Mouse (Mus musculus): ENCODE results near the gene Fcgr4.
"Not testable (repeated sequence)": the region's sequence is repeated elsewhere in the genome, so short reads cannot be mapped to it uniquely, and the experiment has no call there.

Fcgr4 gene

GRCm38 (mm10) chr1:171050774-171051173 lies 32.1 kb downstream of the Fcgr4 start:
- DNase-seq (ENCODE audit: extremely low read depth, low read depth): no peak

GRCm38 (mm10) chr1:171053305-171053704 lies 34.6 kb downstream of the Fcgr4 start:
- DNase-seq (ENCODE audit: extremely low read depth, low read depth): no peak

GRCm38 (mm10) chr1:171057253-171057652 lies 38.5 kb downstream of the Fcgr4 start:
- DNase-seq (ENCODE audit: extremely low read depth, low read depth): no peak

- no peak for DNase-seq (ENCODE audit: extremely low read depth, low read depth)
These were observed 40.5 kb downstream of the Fcgr4 start for GRCm38 (mm10) chr1:171059203-171059602.

GRCm38 (mm10) chr1:171060392-171060791 lies 41.7 kb downstream of the Fcgr4 start:
- DNase-seq (ENCODE audit: extremely low read depth, low read depth): no peak

- no peak for DNase-seq (ENCODE audit: extremely low read depth, low read depth)
These were observed 42.8 kb downstream of the Fcgr4 start for GRCm38 (mm10) chr1:171061566-171061965.

- not testable (repeated sequence) for DNase-seq (ENCODE audit: extremely low read depth, low read depth)
These were observed 45.1 kb downstream of the Fcgr4 start for GRCm38 (mm10) chr1:171063569-171064490.

GRCm38 (mm10) chr1:171064491-171065242 lies 45.9 kb downstream of the Fcgr4 start, which contains the start of gene Fcgr3:
Gene Fcgr3 (minus strand): TSS chr1:171064935.
- not testable (repeated sequence) for DNase-seq (ENCODE audit: extremely low read depth, low read depth)

- not testable (repeated sequence) for DNase-seq (ENCODE audit: extremely low read depth, low read depth)
These were observed 46.5 kb downstream of the Fcgr4 start for GRCm38 (mm10) chr1:171065243-171065587.

- DNase-seq (ENCODE audit: extremely low read depth, low read depth): not testable (repeated sequence)
These were observed 47.0 kb downstream of the Fcgr4 start for GRCm38 (mm10) chr1:171065768-171066167.

GRCm38 (mm10) chr1:171066583-171066982 lies 47.9 kb downstream of the Fcgr4 start:
- not testable (repeated sequence) for DNase-seq (ENCODE audit: extremely low read depth, low read depth)

GRCm38 (mm10) chr1:171067928-171068327 lies 49.2 kb downstream of the Fcgr4 start:
- not testable (repeated sequence) for DNase-seq (ENCODE audit: extremely low read depth, low read depth)

GRCm38 (mm10) chr1:171069508-171069907 lies 50.8 kb downstream of the Fcgr4 start:
- not testable (repeated sequence) for DNase-seq (ENCODE audit: extremely low read depth, low read depth)

- not testable (repeated sequence) for DNase-seq (ENCODE audit: extremely low read depth, low read depth)
These were observed 52.2 kb downstream of the Fcgr4 start for GRCm38 (mm10) chr1:171070879-171071278.

GRCm38 (mm10) chr1:171071726-171072125 lies 53.0 kb downstream of the Fcgr4 start:
- DNase-seq (ENCODE audit: extremely low read depth, low read depth): not testable (repeated sequence)

- not testable (repeated sequence) for DNase-seq (ENCODE audit: extremely low read depth, low read depth)
These were observed 53.5 kb downstream of the Fcgr4 start for GRCm38 (mm10) chr1:171072217-171072616.

- peak; percentile 88 for DNase-seq (ENCODE audit: extremely low read depth, low read depth)
These were observed 55.6 kb downstream of the Fcgr4 start for GRCm38 (mm10) chr1:171074283-171074682.

GRCm38 (mm10) chr1:171076176-171076575 lies 57.5 kb downstream of the Fcgr4 start:
- not testable (repeated sequence) for DNase-seq (ENCODE audit: extremely low read depth, low read depth)

- DNase-seq (ENCODE audit: extremely low read depth, low read depth): not testable (repeated sequence)
These were observed 58.5 kb downstream of the Fcgr4 start for GRCm38 (mm10) chr1:171077192-171077591.

GRCm38 (mm10) chr1:171077955-171078354 lies 59.2 kb downstream of the Fcgr4 start:
- not testable (repeated sequence) for DNase-seq (ENCODE audit: extremely low read depth, low read depth)

GRCm38 (mm10) chr1:171078419-171078818 lies 59.7 kb downstream of the Fcgr4 start:
- not testable (repeated sequence) for DNase-seq (ENCODE audit: extremely low read depth, low read depth)

GRCm38 (mm10) chr1:171079345-171079744 lies 60.6 kb downstream of the Fcgr4 start:
- DNase-seq (ENCODE audit: extremely low read depth, low read depth): not testable (repeated sequence)
